Mouse (Mus musculus): Measurements from ENCODE around the gene Kif14.

The Kif14 gene

GRCm38 (mm10) chr1:136558762-136559161 is 92.6 kb downstream of the Kif14 start:
- no peak for DNase-seq

DNA sequence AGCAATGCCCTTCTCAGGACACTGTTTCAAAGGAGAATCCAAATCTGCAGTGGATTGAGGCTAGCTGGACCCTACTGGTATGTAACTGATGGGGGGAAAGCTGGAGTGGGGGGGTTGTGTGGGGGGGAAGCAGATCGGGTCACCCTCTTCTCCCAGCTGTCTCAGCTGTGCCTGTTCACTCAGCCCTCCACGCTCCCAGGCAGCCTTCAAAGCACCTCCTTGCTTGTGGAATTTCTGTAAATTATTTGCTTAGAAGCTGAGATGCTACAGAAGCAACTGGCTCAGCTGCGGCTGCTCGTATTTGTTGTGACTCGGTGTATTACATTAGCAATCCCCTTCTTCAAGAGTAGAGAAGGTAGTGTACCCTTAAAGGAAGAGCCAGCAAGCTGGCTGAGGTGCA is 93.1 kb downstream of the Kif14 start:
- DNase-seq = no peak

DNA sequence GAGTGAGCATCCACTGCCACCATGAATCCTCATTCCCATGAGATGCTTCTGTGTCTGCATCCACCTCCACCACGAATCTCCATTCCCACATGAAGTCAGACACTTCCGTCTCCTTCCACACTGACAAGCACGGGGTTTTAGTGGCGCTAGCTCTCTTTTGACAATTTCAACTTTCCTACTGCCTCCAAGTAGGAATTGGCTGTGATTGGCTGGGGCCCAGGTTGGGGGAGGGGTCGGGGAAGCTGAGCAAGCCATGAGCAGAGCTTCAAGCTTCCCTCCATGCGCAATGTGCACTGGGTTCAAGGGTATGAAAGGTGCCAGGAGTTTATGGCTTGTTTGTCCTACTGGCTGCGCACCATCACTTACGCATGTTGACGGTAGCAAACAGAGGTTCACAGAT is 93.6 kb downstream of the Kif14 start:
- no peak for DNase-seq

DNA sequence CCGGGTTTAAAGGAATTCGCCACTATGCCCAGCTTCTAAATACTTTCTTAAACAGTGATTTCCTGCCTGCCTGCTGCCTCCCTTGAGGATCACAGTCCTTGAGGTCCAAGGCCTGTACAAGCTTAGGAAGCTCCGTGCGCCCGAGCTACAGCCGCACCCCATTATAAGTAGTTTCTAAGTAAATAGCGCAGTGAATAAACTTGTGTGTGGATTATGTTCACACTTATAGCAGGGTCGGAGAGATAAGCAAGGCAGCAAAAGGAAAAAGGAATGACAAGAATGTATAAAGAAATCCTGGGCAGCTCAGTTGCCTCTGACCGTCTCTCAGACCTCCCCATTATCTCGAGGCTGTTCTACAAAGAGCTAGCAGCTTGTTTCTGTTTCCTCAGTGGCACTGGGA is 95.7 kb downstream of the Kif14 start:
- peak; percentile 52 for DNase-seq

- DNase-seq = no peak
These were observed 97.0 kb downstream of the Kif14 start for GRCm38 (mm10) chr1:136563149-136563548.

DNA sequence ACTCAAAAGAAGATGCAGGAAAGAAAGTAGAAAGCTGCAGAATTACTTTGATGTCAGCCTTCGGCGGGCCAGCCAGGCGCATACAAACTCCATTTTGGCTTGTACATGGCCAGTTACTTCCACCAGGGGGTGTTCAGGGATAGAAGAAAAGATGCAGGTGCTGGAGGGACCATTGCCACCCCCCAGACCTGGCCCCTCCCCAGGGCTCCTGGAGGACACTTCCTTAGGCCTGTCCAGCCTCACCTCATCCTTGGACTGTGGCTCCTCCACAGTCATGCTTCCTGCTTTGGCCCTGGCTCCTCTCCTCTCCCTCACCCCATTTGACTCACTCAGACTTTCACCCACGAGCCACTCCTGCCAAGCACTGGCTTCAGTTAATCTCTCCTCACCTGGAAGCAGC is 98.8 kb downstream of the Kif14 start:
- peak; percentile 19 for DNase-seq

- DNase-seq = no peak
These were observed 100.2 kb downstream of the Kif14 start for GRCm38 (mm10) chr1:136566386-136566785.

DNA sequence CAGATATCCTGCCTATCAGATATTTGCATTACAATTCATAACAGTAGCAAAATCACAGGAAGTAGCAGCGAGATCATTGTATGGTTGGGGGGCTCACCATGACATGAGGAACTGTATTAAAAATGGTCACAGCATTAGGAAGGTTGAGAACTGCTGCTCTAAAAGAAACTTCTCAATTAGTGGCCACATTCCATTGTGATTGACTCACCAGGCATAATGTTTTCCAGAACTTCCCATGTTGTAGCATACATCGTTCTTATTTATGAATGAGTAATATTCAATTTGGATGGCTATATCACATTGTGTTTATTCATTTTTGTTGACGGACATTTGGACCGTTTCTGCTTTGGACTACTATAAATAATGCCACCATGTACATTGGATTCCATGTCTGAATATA is 101.5 kb downstream of the Kif14 start:
- no peak for DNase-seq

DNA sequence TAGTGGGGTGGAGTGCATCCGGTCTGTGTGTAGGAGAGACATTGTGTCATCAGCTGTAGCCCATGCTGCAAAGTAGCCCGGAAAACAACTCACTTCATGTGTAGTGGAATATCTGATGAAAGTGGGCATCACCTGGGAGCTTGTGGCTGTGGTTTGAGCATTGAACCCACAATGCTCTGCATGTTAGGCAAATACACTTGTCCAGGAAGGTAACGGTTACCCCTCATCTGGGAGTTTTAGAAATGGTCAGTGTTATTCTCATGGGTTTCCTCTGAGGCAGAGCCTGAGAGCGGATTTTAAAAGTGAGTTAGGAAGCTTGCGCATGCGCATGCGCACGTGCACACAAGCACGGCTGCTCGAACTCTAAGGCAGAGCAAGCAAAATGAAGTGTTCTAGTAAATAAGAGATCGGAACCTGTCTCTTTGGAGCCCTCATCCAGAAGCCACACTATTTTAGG is 102.6 kb downstream of the Kif14 start:
- no peak for DNase-seq

DNA sequence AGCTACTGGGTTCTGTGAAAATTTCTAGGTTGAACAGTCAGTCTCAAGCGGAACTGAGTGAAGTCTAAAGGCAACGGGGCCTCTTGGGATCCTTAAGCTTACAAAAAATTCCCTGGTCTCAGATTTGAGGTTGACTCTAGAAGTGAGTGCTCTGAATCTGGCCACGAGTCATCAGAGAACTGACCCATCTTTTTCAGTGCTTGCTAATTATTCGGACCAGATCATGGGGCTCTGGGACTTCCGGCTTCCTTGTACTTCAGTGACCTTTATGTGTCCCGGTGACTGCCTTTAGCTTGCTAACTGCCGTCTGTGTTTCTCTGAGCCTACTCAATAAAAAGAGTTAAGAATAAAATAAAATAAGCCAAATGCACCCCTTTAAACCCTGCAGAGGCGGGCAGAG is 103.1 kb downstream of the Kif14 start:
- DNase-seq = no peak

- no peak for DNase-seq
These were observed 103.6 kb downstream of the Kif14 start for GRCm38 (mm10) chr1:136569626-136570297.

GRCm38 (mm10) chr1:136570298-136570653 is 104.1 kb downstream of the Kif14 start:
- DNase-seq = no peak

GRCm38 (mm10) chr1:136570976-136571375 is 104.8 kb downstream of the Kif14 start:
- no peak for DNase-seq

DNA sequence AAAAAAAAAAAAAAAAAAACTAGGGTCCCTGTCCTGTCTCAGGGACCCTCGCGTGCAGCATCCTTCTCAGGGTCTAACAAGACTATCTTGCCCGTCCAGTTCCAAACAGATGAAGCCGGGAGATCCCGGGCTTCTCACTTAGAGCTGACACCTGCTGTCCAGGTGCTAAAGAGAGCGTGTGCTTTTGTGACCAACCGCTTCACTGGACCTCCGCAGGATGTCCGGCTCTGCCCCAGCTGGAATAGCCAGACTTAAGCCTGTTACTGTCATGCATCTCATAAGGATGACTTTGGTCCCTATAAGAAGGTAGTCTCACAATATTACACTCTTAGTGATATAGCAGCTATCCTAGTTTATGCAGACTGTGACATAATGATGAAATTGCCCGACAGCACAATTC is 105.4 kb downstream of the Kif14 start:
- no peak for DNase-seq

- no peak for DNase-seq
These were observed 111.9 kb downstream of the Kif14 start for GRCm38 (mm10) chr1:136577890-136578663.

GRCm38 (mm10) chr1:136579360-136579759 is 113.2 kb downstream of the Kif14 start:
- no peak for DNase-seq

DNA sequence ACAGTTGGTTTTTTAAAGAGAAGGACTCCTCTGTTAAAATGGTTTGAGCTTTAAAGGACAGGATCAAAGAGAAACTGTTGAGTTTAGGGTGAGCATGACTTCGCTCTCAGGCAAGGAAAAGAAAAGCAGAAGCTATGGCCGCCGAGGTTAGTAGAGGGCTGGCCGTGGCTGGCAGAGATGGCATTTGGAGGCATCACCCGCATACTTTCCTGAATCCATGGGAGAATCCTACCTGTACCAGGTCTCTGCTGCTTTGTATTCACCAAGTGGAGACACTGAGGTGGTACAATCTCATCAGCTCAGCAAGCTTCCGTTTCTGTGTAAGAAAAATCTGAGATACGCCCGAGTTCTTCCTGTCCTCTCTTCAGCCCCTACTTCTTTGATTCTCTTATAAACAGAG is 114.1 kb downstream of the Kif14 start:
- DNase-seq = no peak

All from lung, postnatal 36 days (tissue).